Mouse (Mus musculus) liver, adult 2 months (tissue): ENCODE results near the gene D030056L22Rik.

Source experiments
- CTCF ChIP-seq: fragments of 200-500 bp; IDR thresholded peaks from 2 replicates; pipeline ENCODE4 v1.5.1; 2011; ENCODE audit warnings: low read depth, low read length, control low read depth
- POLR2A ChIP-seq: fragments of 200-500 bp; IDR thresholded peaks from 2 replicates; pipeline ENCODE4 v1.6.1; 2011; ENCODE audit warnings: low read length, control low read depth; ENCODE audit not compliant: insufficient read depth; ENCODE audit errors: extremely low read depth

DNA sequence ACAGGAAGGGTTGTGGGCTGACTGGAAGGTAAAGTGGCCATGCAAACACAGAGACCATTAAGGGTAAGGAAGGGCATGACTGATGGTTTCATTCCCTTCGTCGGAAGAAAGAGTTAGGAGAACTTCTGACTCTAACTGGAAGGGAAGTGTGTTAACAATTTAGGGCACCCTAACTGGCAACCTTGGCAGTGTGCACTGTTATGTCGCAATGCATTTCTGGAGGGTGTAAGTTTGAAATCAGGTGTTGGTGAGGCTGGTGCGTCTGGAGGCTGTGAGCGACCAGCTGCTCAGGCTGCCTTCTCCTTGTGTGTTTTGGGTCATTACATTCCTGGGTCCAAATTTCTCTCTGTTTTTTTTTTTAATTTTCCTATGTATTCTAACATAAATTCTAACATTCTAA, 31.0 kb downstream of the D030056L22Rik start:
- TF ChIP-seq POLR2A = no peak
- TF ChIP-seq CTCF = no peak
